Mouse (Mus musculus): ENCODE measurements at regions not wholly inside any gene's neighbourhood (a gene's known extent, or its start where the extent isn't known, plus 50 kb on each side); places are given as distances from the start of the nearest gene placed in this dataset.
"Not testable (repeated sequence)": the region's sequence is repeated elsewhere in the genome, so short reads cannot be mapped to it uniquely, and the experiment has no call there.

- H3K27me3 ChIP-seq = no peaks in the 10 kb centered on the region
- no peaks in the 10 kb centered on the region for H3K4me1 ChIP-seq
- no peak for ATAC-seq (ENCODE audit: borderline replicate concordance, extremely low read depth, low FRiP score, low TSS enrichment)
- no peak overlapping the region for H3K4me2 ChIP-seq
- no peaks in the 10 kb centered on the region for H3K9me3 ChIP-seq
- no peaks in the 10 kb centered on the region for H3K36me3 ChIP-seq
- no peak overlapping the region for H3K4me3 ChIP-seq
- no peak overlapping the region for H3K27ac ChIP-seq
- 74% methylated on average over 1 of the region's 1 CpGs for WGBS
- no peak overlapping the region for H3K9ac ChIP-seq
Measured at GRCm38 (mm10) chr2:123655551-123655950, 434.2 kb upstream of the Sema6d start.

GRCm38 (mm10) chr2:123688290-123689030 is 401.3 kb upstream of the Sema6d start:
- Histone ChIP-seq H3K27me3 (no peaks in the 10 kb centered on the region), H3K27ac (peak overlapping the region; percentile 14; the same call in 1 of the 2 replicates), H3K4me2 (no peak overlapping the region), H3K4me3 (no peak overlapping the region), H3K4me1 (no peaks in the 10 kb centered on the region), H3K9me3 (no peaks in the 10 kb centered on the region; the same call in 1 of the 2 replicates), H3K36me3 (no peaks in the 10 kb centered on the region), H3K9ac (no peak overlapping the region)
- peak; percentile 59; the same call in 1 of the 2 replicates for ATAC-seq (ENCODE audit: borderline replicate concordance, extremely low read depth, low FRiP score, low TSS enrichment)
- WGBS = 57% methylated on average over 4 of the region's 4 CpGs

GRCm38 (mm10) chr2:123689801-123690200 is 400.0 kb upstream of the Sema6d start:
- H3K4me1 ChIP-seq = no peaks in the 10 kb centered on the region
- H3K36me3 ChIP-seq = no peaks in the 10 kb centered on the region
- no peak for ATAC-seq (ENCODE audit: borderline replicate concordance, extremely low read depth, low FRiP score, low TSS enrichment)
- WGBS = 23% methylated on average over 1 of the region's 1 CpGs
- H3K4me3 ChIP-seq = no peak overlapping the region
- no peak overlapping the region for H3K27ac ChIP-seq
- no peak overlapping the region for H3K9ac ChIP-seq
- H3K9me3 ChIP-seq = no peaks in the 10 kb centered on the region; the same call in 1 of the 2 replicates
- H3K27me3 ChIP-seq = no peaks in the 10 kb centered on the region
- no peak overlapping the region for H3K4me2 ChIP-seq

GRCm38 (mm10) chr2:123739688-123740087 is 350.1 kb upstream of the Sema6d start:
- Histone ChIP-seq H3K27ac (no peak overlapping the region), H3K36me3 (no peaks in the 10 kb centered on the region), H3K9me3 (no peaks in the 10 kb centered on the region), H3K9ac (no peak overlapping the region), H3K4me2 (no peak overlapping the region), H3K27me3 (no peaks in the 10 kb centered on the region), H3K4me1 (no peaks in the 10 kb centered on the region), H3K4me3 (no peak overlapping the region)
- WGBS = 70% methylated on average over 4 of the region's 4 CpGs
- ATAC-seq (ENCODE audit: borderline replicate concordance, extremely low read depth, low FRiP score, low TSS enrichment) = no peak

GRCm38 (mm10) chr2:123740541-123740940 is 349.2 kb upstream of the Sema6d start:
- H3K4me2 ChIP-seq = no peak overlapping the region
- no peaks in the 10 kb centered on the region for H3K36me3 ChIP-seq
- H3K9me3 ChIP-seq = no peaks in the 10 kb centered on the region
- ATAC-seq (ENCODE audit: borderline replicate concordance, extremely low read depth, low FRiP score, low TSS enrichment) = no peak
- H3K4me3 ChIP-seq = no peak overlapping the region
- H3K27ac ChIP-seq = no peak overlapping the region
- WGBS = 74% methylated on average over 6 of the region's 6 CpGs
- no peak overlapping the region for H3K9ac ChIP-seq
- no peaks in the 10 kb centered on the region for H3K4me1 ChIP-seq
- H3K27me3 ChIP-seq = no peaks in the 10 kb centered on the region

GRCm38 (mm10) chr2:123754220-123754619 is 335.5 kb upstream of the Sema6d start:
- Histone ChIP-seq H3K9ac (no peak overlapping the region), H3K9me3 (no peaks in the 10 kb centered on the region), H3K36me3 (no peaks in the 10 kb centered on the region), H3K27ac (no peak overlapping the region), H3K27me3 (no peaks in the 10 kb centered on the region), H3K4me2 (peak overlapping the region; percentile 38), H3K4me1 (no peaks in the 10 kb centered on the region), H3K4me3 (peak overlapping the region; percentile 25)
- 69% methylated on average over 7 of the region's 7 CpGs for WGBS
- ATAC-seq (ENCODE audit: borderline replicate concordance, extremely low read depth, low FRiP score, low TSS enrichment) = no peak

GRCm38 (mm10) chr2:123754656-123755499 is 334.9 kb upstream of the Sema6d start:
- not testable (repeated sequence) for H3K9ac ChIP-seq; H3K4me1 ChIP-seq; H3K36me3 ChIP-seq; ATAC-seq (ENCODE audit: borderline replicate concordance, extremely low read depth, low FRiP score, low TSS enrichment); H3K27me3 ChIP-seq; H3K27ac ChIP-seq; H3K9me3 ChIP-seq
- 38% methylated on average over 20 of the region's 24 CpGs for WGBS
- Histone ChIP-seq H3K4me2 (peak overlapping the region; percentile 38; the same call in 1 of the 2 replicates), H3K4me3 (peak overlapping the region; percentile 25)

- no peak overlapping the region for H3K4me3 ChIP-seq
- H3K4me2 ChIP-seq = no peak overlapping the region
- no peak overlapping the region for H3K27ac ChIP-seq
- H3K9ac ChIP-seq = no peak overlapping the region
- no peak for ATAC-seq (ENCODE audit: borderline replicate concordance, extremely low read depth, low FRiP score, low TSS enrichment)
- H3K4me1 ChIP-seq = no peaks in the 10 kb centered on the region
- H3K27me3 ChIP-seq = no peaks in the 10 kb centered on the region
- 84% methylated on average over 3 of the region's 3 CpGs for WGBS
- no peaks in the 10 kb centered on the region for H3K36me3 ChIP-seq
- no peaks in the 10 kb centered on the region for H3K9me3 ChIP-seq
Measured at GRCm38 (mm10) chr2:123799226-123799786, 290.5 kb upstream of the Sema6d start.

- no peak overlapping the region for H3K4me2 ChIP-seq
- WGBS = 90% methylated on average over 2 of the region's 2 CpGs
- H3K36me3 ChIP-seq = no peaks in the 10 kb centered on the region
- ATAC-seq (ENCODE audit: borderline replicate concordance, extremely low read depth, low FRiP score, low TSS enrichment) = no peak
- H3K4me1 ChIP-seq = no peaks in the 10 kb centered on the region
- no peak overlapping the region for H3K27ac ChIP-seq
- H3K9ac ChIP-seq = no peak overlapping the region
- no peaks in the 10 kb centered on the region for H3K27me3 ChIP-seq
- no peaks in the 10 kb centered on the region for H3K9me3 ChIP-seq
- no peak overlapping the region for H3K4me3 ChIP-seq
Measured at GRCm38 (mm10) chr2:123805646-123806045, 284.1 kb upstream of the Sema6d start.

GRCm38 (mm10) chr2:123806370-123806769 is 283.4 kb upstream of the Sema6d start:
- no peak overlapping the region for H3K9ac ChIP-seq
- H3K9me3 ChIP-seq = no peaks in the 10 kb centered on the region
- H3K4me1 ChIP-seq = no peaks in the 10 kb centered on the region
- no peak overlapping the region for H3K4me3 ChIP-seq
- H3K27me3 ChIP-seq = no peaks in the 10 kb centered on the region
- H3K36me3 ChIP-seq = no peaks in the 10 kb centered on the region
- 58% methylated on average over 2 of the region's 2 CpGs for WGBS
- ATAC-seq (ENCODE audit: borderline replicate concordance, extremely low read depth, low FRiP score, low TSS enrichment) = no peak
- no peak overlapping the region for H3K4me2 ChIP-seq
- no peak overlapping the region for H3K27ac ChIP-seq

GRCm38 (mm10) chr2:123813182-123813949 is 276.4 kb upstream of the Sema6d start:
- no peak overlapping the region for H3K27ac ChIP-seq
- H3K9me3 ChIP-seq = no peaks in the 10 kb centered on the region
- no peak overlapping the region for H3K4me3 ChIP-seq
- ATAC-seq (ENCODE audit: borderline replicate concordance, extremely low read depth, low FRiP score, low TSS enrichment) = no peak
- no peak overlapping the region for H3K4me2 ChIP-seq
- H3K9ac ChIP-seq = no peak overlapping the region
- H3K36me3 ChIP-seq = no peaks in the 10 kb centered on the region
- no peaks in the 10 kb centered on the region for H3K27me3 ChIP-seq
- 58% methylated on average over 15 of the region's 15 CpGs for WGBS
- no peaks in the 10 kb centered on the region for H3K4me1 ChIP-seq
